Mouse (Mus musculus) limb, embryonic 10.5 days (tissue): ENCODE results near the gene Naip2. TPM values are rescaled to one million over a fixed set of nuclear protein-coding genes. Genes with fewer than 3 reads are reported as not detected.
"Not testable (repeated sequence)": the region's sequence is repeated elsewhere in the genome, so short reads cannot be mapped to it uniquely, and the experiment has no call there.

Experiments
- DNase-seq: peaks from one replicate; pipeline ENCODE4 v3.0.0-alpha.2; 2017; ENCODE audit warnings: low spot score
- H3K27ac ChIP-seq: fragments of 300-500 bp; sonication (generic); 2 replicates; pipeline ENCODE4 v1.5.1; 2016; ENCODE audit warnings: mild to moderate bottlenecking
- H3K27me3 ChIP-seq: fragments of 300-500 bp; sonication (generic); 2 replicates; pipeline ENCODE4 v1.6.1; 2016; ENCODE audit warnings: low read depth, mild to moderate bottlenecking; ENCODE audit not compliant: poor library complexity, severe bottlenecking
- H3K36me3 ChIP-seq: fragments of 300-500 bp; sonication (generic); 2 replicates; pipeline ENCODE4 v1.6.1; 2016; ENCODE audit warnings: mild to moderate bottlenecking, moderate library complexity
- H3K4me1 ChIP-seq: fragments of 300-500 bp; sonication (generic); 2 replicates; pipeline ENCODE4 v1.6.1; 2016
- H3K4me3 ChIP-seq: fragments of 300-500 bp; sonication (generic); 2 replicates; pipeline ENCODE4 v1.5.1; 2016; ENCODE audit warnings: mild to moderate bottlenecking, moderate library complexity
- H3K9me3 ChIP-seq: fragments of 300-500 bp; sonication (generic); replicated peaks from 2 replicates; pipeline ENCODE4 v1.6.1; 2016; ENCODE audit warnings: mild to moderate bottlenecking
- WGBS: fragments of 180-500 bp; shearing (Covaris S2); methylation state at CpG from one replicate; pipeline ENCODE4 v1.1.7; 2016; 5-methylcytosine and 5-hydroxymethylcytosine counted together
- polyA plus RNA-seq: library from polyadenylated mRNA; unstranded; fragments of >200 nt; fragmentation: Nextera tagmentation; extraction: Ambion mirVana; gene quantifications from 2 replicates; pipeline ENCODE4 v1.2.1, GENCODE M21; 2016

The Naip2 gene
- polyA plus RNA-seq, result 0.15 and 0.16 TPM in 2 replicates

- not testable (repeated sequence) for H3K27ac ChIP-seq, H3K4me3 ChIP-seq, H3K36me3 ChIP-seq, H3K27me3 ChIP-seq, DNase-seq, H3K9me3 ChIP-seq, H3K4me1 ChIP-seq
- 77% methylated on average over 3 of the region's 3 CpGs for WGBS
Measured at GRCm38 (mm10) chr13:100201659-100202333, at the start of gene Naip2. Gene Naip2, minus strand, starts transcription at chr13:100202092.

GRCm38 (mm10) chr13:100246896-100247519 lies 45.1 kb upstream of the Naip2 start:
- WGBS, result 87% methylated on average over 5 of the region's 5 CpGs
- not testable (repeated sequence) for H3K9me3 ChIP-seq, DNase-seq

GRCm38 (mm10) chr13:100246223-100246622 lies 44.3 kb upstream of the Naip2 start, which contains the start of gene Naip5:
Gene Naip5, minus strand, starts transcription at chr13:100246323.
- H3K4me1 ChIP-seq, H3K27ac ChIP-seq, H3K4me3 ChIP-seq, DNase-seq, H3K27me3 ChIP-seq, H3K9me3 ChIP-seq, H3K36me3 ChIP-seq: not testable (repeated sequence)
- WGBS, result 85% methylated on average over 4 of the region's 4 CpGs

More at GRCm38 (mm10) chr13:100246896-100247519, 45.1 kb upstream of the Naip2 start:
- not testable (repeated sequence) for H3K4me1 ChIP-seq, H3K27me3 ChIP-seq, H3K4me3 ChIP-seq, H3K27ac ChIP-seq, H3K36me3 ChIP-seq

- Histone ChIP-seq H3K9me3 (no peaks in the 10 kb centered on the region), H3K27ac (no peak overlapping the region), H3K4me3 (no peak overlapping the region), H3K4me1 (no peaks in the 10 kb centered on the region), H3K27me3 (no peaks in the 10 kb centered on the region), H3K36me3 (no peaks in the 10 kb centered on the region)
- no peak for DNase-seq
Measured at GRCm38 (mm10) chr13:100243702-100244101, 41.8 kb upstream of the Naip2 start.

- WGBS, result 86% methylated on average over 1 of the region's 1 CpGs
- H3K27me3 ChIP-seq, H3K4me3 ChIP-seq, DNase-seq, H3K9me3 ChIP-seq, H3K36me3 ChIP-seq, H3K4me1 ChIP-seq, H3K27ac ChIP-seq: not testable (repeated sequence)
Measured at GRCm38 (mm10) chr13:100213683-100214082, 11.8 kb upstream of the Naip2 start.

GRCm38 (mm10) chr13:100210540-100210939 lies 8.6 kb upstream of the Naip2 start:
- H3K4me3 ChIP-seq, result no peak overlapping the region
- no peaks in the 10 kb centered on the region for H3K27me3 ChIP-seq
- WGBS, result 27% methylated on average over 8 of the region's 8 CpGs
- H3K4me1 ChIP-seq, result no peaks in the 10 kb centered on the region
- peak; percentile 71 for DNase-seq
- H3K36me3 ChIP-seq, result no peaks in the 10 kb centered on the region
- no peaks in the 10 kb centered on the region for H3K9me3 ChIP-seq
- H3K27ac ChIP-seq, result no peak overlapping the region

- H3K9me3 ChIP-seq, result no peaks in the 10 kb centered on the region
- no peak overlapping the region for H3K27ac ChIP-seq
- no peaks in the 10 kb centered on the region for H3K4me1 ChIP-seq
- 89% methylated on average over 1 of the region's 1 CpGs for WGBS
- no peak for DNase-seq
- no peak overlapping the region for H3K4me3 ChIP-seq
- no peaks in the 10 kb centered on the region for H3K36me3 ChIP-seq
- H3K27me3 ChIP-seq, result no peaks in the 10 kb centered on the region
Measured at GRCm38 (mm10) chr13:100203319-100203718, 1.4 kb upstream of the Naip2 start.

- H3K36me3 ChIP-seq, result no peaks in the 10 kb centered on the region
- no peak overlapping the region for H3K4me3 ChIP-seq
- no peak for DNase-seq
- H3K27me3 ChIP-seq, result no peaks in the 10 kb centered on the region
- H3K4me1 ChIP-seq, result no peaks in the 10 kb centered on the region
- no peak overlapping the region for H3K27ac ChIP-seq
- no peaks in the 10 kb centered on the region for H3K9me3 ChIP-seq
Measured at GRCm38 (mm10) chr13:100200778-100201177, 1.1 kb downstream of the Naip2 start.

- Histone ChIP-seq H3K36me3 (no peaks in the 10 kb centered on the region), H3K27me3 (no peaks in the 10 kb centered on the region), H3K4me1 (no peaks in the 10 kb centered on the region), H3K27ac (no peak overlapping the region), H3K4me3 (no peak overlapping the region), H3K9me3 (no peaks in the 10 kb centered on the region)
- no peak for DNase-seq
- 90% methylated on average over 3 of the region's 3 CpGs for WGBS
Measured at GRCm38 (mm10) chr13:100195421-100195820, 6.5 kb downstream of the Naip2 start.

- H3K27me3 ChIP-seq, H3K36me3 ChIP-seq, H3K9me3 ChIP-seq, H3K4me1 ChIP-seq, H3K27ac ChIP-seq, DNase-seq, H3K4me3 ChIP-seq: not testable (repeated sequence)
Measured at GRCm38 (mm10) chr13:100183111-100183510, 18.8 kb downstream of the Naip2 start.

GRCm38 (mm10) chr13:100174360-100174759 lies 27.5 kb downstream of the Naip2 start:
- not testable (repeated sequence) for H3K9me3 ChIP-seq, H3K27ac ChIP-seq, H3K27me3 ChIP-seq, H3K4me1 ChIP-seq, DNase-seq, H3K36me3 ChIP-seq, H3K4me3 ChIP-seq
- 93% methylated on average over 4 of the region's 5 CpGs for WGBS

- not testable (repeated sequence) for H3K4me3 ChIP-seq, H3K4me1 ChIP-seq, H3K27me3 ChIP-seq, DNase-seq, H3K36me3 ChIP-seq, H3K9me3 ChIP-seq, H3K27ac ChIP-seq
- 84% methylated on average over 2 of the region's 2 CpGs for WGBS
Measured at GRCm38 (mm10) chr13:100166378-100166777, 35.5 kb downstream of the Naip2 start.

GRCm38 (mm10) chr13:100162467-100162866 lies 39.4 kb downstream of the Naip2 start:
- not testable (repeated sequence) for H3K4me3 ChIP-seq, DNase-seq, H3K27ac ChIP-seq, H3K9me3 ChIP-seq, H3K36me3 ChIP-seq, H3K27me3 ChIP-seq, H3K4me1 ChIP-seq
